Mouse (Mus musculus) liver, postnatal 0 days (tissue): Measurements from ENCODE around the gene Neurod4.

Experiments
- CTCF ChIP-seq: sonication (generic); IDR thresholded peaks from 2 replicates; pipeline ENCODE4 v1.5.1; 2016; ENCODE audit warnings: antibody characterized with exemption, low read depth
- EP300 ChIP-seq: IDR thresholded peaks from 2 replicates; pipeline ENCODE4 v1.6.1; 2016; ENCODE audit warnings: antibody characterized with exemption, low read depth, mild to moderate bottlenecking

GRCm38 (mm10) chr10:130320715-130321114, 40.7 kb upstream of the Neurod4 start:
- TF ChIP-seq CTCF (no peak), EP300 (no peak)
